Mouse (Mus musculus): ENCODE data around the gene Ski. TPM values are rescaled to one million over a fixed set of nuclear protein-coding genes. Genes with fewer than 3 reads are reported as not detected.

Ski gene
- total RNA-seq, 1 experiment from 2014 or later = 12.5 TPM

DNA sequence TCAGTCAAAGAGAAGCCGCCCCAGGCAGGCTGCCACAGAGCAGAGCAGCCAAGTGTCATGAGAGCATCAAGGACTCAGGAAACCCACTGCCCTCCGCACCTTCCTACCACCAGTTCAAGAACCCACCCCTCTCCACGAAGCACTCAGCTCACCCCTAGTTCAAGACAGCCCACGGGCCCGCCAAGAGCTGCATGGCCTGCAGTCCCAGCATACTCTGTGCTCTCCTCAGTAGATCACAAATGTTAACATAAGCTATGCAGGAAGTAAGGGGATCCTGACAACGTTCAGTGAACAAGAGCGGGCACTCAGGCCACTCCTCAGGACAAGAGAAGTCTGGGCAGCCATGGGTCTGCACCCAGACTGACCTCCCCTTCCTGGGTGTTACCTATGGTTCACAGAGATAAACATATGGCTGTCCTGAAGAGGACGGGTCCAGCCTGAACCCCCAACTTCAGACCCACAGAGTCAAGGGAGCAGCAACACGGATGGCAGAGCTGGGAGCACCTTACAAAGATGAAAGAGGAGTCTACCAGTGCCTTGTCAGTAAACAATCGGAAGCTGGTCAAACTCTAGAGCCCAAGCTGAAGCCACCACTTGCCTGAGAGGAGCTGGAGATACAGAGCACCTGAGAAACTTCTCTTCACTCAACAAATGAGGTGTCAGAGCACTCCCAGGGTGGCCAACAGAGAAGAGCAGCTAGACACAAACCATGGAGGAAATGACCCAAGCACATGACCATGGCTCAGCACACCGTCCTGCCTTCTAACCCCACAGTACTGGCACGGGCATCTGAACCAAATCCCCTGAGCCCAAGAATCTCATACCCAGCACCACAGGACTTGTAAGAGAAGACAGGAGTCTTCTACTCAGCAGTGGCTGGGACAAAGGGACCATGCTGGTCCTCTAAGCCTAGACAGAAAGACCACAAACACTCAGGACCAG is 2.9 kb downstream of the Ski start:
- ATAC-seq (replicated peaks in 1 of 2; ENCODE audit: insufficient read depth in 1 of 2, low FRiP score in 2 of 2, low TSS enrichment in 1 of 2, low read depth in 1 of 2, poor library complexity in 2 of 2, severe bottlenecking in 2 of 2) = no peak

GRCm38 (mm10) chr4:155218104-155218732 is 4.2 kb downstream of the Ski start:
- ATAC-seq (replicated peaks in 1 of 2; ENCODE audit: insufficient read depth in 1 of 2, low FRiP score in 2 of 2, low TSS enrichment in 1 of 2, low read depth in 1 of 2, poor library complexity in 2 of 2, severe bottlenecking in 2 of 2) = no peak

DNA sequence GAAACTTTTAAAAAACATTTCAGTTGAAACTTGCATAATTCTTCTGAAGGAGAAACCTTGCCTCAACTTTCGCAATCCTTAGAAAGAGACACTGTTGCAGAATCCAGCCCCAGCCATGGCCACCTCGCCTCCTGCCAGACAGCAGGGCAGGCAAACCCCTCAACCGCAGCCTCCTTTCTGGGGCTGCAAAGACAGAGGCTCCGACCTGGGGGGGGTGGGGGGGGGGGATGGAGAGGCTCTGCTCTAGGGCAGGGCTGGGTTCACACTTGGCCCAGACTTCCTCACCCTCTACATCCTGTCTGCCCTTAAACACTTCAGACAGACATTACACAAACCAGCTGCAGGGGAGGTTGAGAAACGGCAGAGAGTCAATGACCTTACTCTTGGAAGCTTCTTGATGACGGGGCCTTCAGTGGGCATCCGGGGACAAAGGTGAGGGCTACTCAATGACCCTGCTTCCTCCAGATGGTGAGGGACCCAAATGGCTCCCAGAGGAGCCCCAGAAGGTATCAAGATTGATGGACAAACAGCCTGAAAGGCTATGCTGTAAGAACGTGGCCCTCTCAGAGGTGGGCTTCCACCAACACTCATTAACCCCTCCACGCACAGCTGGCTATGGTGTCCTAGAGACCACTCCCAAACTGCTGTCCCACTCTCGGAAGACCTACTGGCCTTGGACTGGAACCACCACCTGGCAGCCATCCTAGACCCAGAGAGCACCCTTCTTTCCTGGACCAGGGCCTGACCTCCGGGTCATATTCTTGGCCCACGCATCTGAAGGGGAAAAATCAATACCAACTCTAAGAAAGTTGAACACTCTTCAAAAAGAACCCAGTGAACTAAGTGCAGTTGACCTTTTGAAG is 4.9 kb downstream of the Ski start:
- ATAC-seq (replicated peaks in 1 of 2; ENCODE audit: insufficient read depth in 1 of 2, low FRiP score in 2 of 2, low TSS enrichment in 1 of 2, low read depth in 1 of 2, poor library complexity in 2 of 2, severe bottlenecking in 2 of 2) = peak; percentile 55 to 61

- no peak for ATAC-seq (replicated peaks in 1 of 2; ENCODE audit: insufficient read depth in 1 of 2, low FRiP score in 2 of 2, low TSS enrichment in 1 of 2, low read depth in 1 of 2, poor library complexity in 2 of 2, severe bottlenecking in 2 of 2)
Observed at GRCm38 (mm10) chr4:155215773-155216630, 6.4 kb downstream of the Ski start.

GRCm38 (mm10) chr4:155215203-155215602 is 7.2 kb downstream of the Ski start:
- ATAC-seq (replicated peaks in 1 of 2; ENCODE audit: insufficient read depth in 1 of 2, low FRiP score in 2 of 2, low TSS enrichment in 1 of 2, low read depth in 1 of 2, poor library complexity in 2 of 2, severe bottlenecking in 2 of 2) = no peak

DNA sequence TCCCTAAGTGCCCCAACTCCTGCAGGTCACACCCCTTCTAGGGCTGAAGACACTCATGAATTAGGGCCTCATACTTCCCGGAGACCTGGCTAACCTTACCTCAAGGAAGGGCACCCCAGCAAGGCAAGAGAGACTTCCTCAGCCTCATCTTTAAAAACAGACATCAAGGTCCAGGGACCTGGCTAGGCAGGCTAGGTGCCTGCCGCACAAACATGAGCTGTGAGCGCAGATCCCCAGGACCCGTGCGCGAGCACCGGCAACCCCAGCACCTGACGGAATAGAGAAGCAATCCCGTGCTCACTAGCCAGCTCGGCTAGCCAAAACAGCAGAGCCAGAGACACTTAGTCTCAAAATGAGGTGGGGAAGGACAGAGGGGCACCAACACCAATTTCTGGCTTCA is 7.6 kb downstream of the Ski start:
- ATAC-seq (replicated peaks in 1 of 2; ENCODE audit: insufficient read depth in 1 of 2, low FRiP score in 2 of 2, low TSS enrichment in 1 of 2, low read depth in 1 of 2, poor library complexity in 2 of 2, severe bottlenecking in 2 of 2) = no peak

DNA sequence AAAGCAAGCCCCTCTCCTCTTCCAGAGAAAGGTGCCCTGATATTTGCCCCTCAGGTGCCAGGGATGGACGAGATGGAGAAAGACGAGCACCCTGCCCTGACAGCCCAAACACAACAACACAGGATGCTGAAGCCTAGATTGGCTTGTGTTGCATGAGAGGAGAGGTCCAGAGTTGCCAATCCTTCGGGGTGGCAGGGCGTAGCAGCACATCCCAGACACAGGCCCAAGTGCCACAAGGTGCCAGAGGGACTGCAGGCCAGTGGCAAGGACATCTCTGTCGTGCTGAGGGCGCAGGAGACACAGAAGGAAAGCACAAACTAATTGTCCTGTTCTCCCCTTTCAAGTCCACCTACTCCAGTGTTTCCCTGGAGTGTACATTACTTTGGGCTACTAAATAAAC is 8.2 kb downstream of the Ski start:
- no peak for ATAC-seq (replicated peaks in 1 of 2; ENCODE audit: insufficient read depth in 1 of 2, low FRiP score in 2 of 2, low TSS enrichment in 1 of 2, low read depth in 1 of 2, poor library complexity in 2 of 2, severe bottlenecking in 2 of 2)

DNA sequence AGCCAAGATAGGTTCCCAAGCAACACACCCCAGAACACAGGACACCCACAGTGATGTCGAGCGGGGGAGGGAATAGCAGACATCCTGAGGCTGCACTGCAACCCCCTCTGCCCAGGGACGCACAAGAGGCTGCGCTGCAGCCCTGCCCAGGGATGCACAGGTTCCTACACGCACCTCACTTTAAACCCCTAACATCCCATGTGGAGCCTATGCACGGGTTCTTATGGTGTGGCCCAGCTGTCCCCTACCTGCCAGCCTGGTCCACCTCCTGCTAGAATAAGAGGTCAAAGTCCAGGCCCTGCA is 8.7 kb downstream of the Ski start:
- no peak for ATAC-seq (replicated peaks in 1 of 2; ENCODE audit: insufficient read depth in 1 of 2, low FRiP score in 2 of 2, low TSS enrichment in 1 of 2, low read depth in 1 of 2, poor library complexity in 2 of 2, severe bottlenecking in 2 of 2)

DNA sequence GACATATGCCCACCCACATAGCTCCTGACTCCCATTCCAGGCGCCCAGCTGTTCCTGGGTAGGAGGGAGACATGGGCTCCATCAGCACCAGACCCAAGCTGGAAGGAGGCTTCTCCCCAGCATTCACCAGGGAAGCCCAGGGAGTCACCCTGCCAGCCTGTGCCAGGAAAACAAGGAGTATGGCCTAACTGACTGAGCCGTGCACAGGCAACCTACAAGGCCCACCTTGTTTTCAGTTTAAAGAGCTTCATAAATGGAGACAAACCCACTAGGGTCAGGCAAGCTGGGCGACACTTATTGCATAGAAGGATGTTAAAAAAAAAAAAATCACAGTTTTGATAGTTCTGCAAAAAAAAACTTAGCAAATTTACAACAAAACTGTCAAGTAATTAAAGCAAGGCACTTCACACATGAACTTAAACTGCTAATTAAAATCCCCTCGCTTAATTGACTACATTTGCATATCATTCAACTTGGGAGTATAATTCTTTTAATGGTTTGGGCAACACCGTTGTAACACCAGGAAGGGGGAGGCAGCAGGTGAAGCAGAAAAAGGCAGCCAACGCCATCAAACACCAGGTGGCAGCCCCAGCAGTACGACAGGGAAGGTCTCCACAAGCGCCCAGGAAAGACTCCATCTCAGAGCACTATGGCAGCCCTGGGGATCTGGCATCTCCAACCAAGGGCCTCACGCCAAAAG is 9.2 kb downstream of the Ski start:
- ATAC-seq (replicated peaks in 1 of 2; ENCODE audit: insufficient read depth in 1 of 2, low FRiP score in 2 of 2, low TSS enrichment in 1 of 2, low read depth in 1 of 2, poor library complexity in 2 of 2, severe bottlenecking in 2 of 2) = no peak

- no peak for ATAC-seq (replicated peaks in 1 of 2; ENCODE audit: insufficient read depth in 1 of 2, low FRiP score in 2 of 2, low TSS enrichment in 1 of 2, low read depth in 1 of 2, poor library complexity in 2 of 2, severe bottlenecking in 2 of 2)
Observed at GRCm38 (mm10) chr4:155209494-155209893, 12.9 kb downstream of the Ski start.

GRCm38 (mm10) chr4:155209079-155209478 is 13.3 kb downstream of the Ski start:
- ATAC-seq (replicated peaks in 1 of 2; ENCODE audit: insufficient read depth in 1 of 2, low FRiP score in 2 of 2, low TSS enrichment in 1 of 2, low read depth in 1 of 2, poor library complexity in 2 of 2, severe bottlenecking in 2 of 2) = no peak

- no peak for ATAC-seq (replicated peaks in 1 of 2; ENCODE audit: insufficient read depth in 1 of 2, low FRiP score in 2 of 2, low TSS enrichment in 1 of 2, low read depth in 1 of 2, poor library complexity in 2 of 2, severe bottlenecking in 2 of 2)
Observed at GRCm38 (mm10) chr4:155208613-155209012, 13.8 kb downstream of the Ski start.

GRCm38 (mm10) chr4:155207841-155208240 is 14.6 kb downstream of the Ski start:
- peak in 1 of 2 experiments; percentile 20; a peak in 1 of 4 replicates for ATAC-seq (replicated peaks in 1 of 2; ENCODE audit: insufficient read depth in 1 of 2, low FRiP score in 2 of 2, low TSS enrichment in 1 of 2, low read depth in 1 of 2, poor library complexity in 2 of 2, severe bottlenecking in 2 of 2)

GRCm38 (mm10) chr4:155206498-155206897 is 15.9 kb downstream of the Ski start:
- no peak for ATAC-seq (replicated peaks in 1 of 2; ENCODE audit: insufficient read depth in 1 of 2, low FRiP score in 2 of 2, low TSS enrichment in 1 of 2, low read depth in 1 of 2, poor library complexity in 2 of 2, severe bottlenecking in 2 of 2)

GRCm38 (mm10) chr4:155205919-155206318 is 16.5 kb downstream of the Ski start:
- ATAC-seq (replicated peaks in 1 of 2; ENCODE audit: insufficient read depth in 1 of 2, low FRiP score in 2 of 2, low TSS enrichment in 1 of 2, low read depth in 1 of 2, poor library complexity in 2 of 2, severe bottlenecking in 2 of 2) = no peak

DNA sequence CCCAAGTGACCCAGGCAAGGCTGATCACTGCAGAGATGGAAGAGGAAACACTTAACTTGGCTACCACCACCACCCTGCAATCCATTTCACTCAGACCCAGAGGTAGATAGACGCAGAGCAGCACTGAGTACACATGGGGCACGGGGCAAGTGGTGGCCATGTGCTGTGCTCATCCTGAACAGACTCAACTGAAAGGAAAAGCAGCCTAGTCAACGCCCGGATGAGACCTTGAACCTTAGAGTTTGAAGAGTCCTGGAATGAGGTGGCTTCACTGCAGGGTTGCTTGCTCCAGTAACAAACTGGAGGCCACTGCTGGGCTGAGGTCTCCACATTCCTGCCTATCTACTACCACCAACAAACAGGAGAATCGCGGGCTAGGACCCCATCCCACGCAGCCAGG is 20.6 kb downstream of the Ski start:
- no peak for ATAC-seq (replicated peaks in 1 of 2; ENCODE audit: insufficient read depth in 1 of 2, low FRiP score in 2 of 2, low TSS enrichment in 1 of 2, low read depth in 1 of 2, poor library complexity in 2 of 2, severe bottlenecking in 2 of 2)

Measured in hematopoietic stem cell, adult 5-6 weeks (primary cell).